Mouse (Mus musculus) CD8-positive naive resting alpha-beta T cell, adult 2 months (primary cell): ENCODE data around the gene App.

Source experiments
- DNase-seq, 2 experiments: peaks; one replicate each; pipeline ENCODE4 v3.0.0; 2022; ENCODE audit warnings: low read depth in 2 of 2, low spot score in 2 of 2

App gene

GRCm38 (mm10) chr16:84983428-84983827, 190.1 kb downstream of the App start:
- DNase-seq, result no peak

- DNase-seq, result peak in 1 of 2 experiments; percentile 20
These were observed 191.0 kb downstream of the App start for GRCm38 (mm10) chr16:84982589-84982988.

- no peak for DNase-seq
These were observed 195.0 kb downstream of the App start for GRCm38 (mm10) chr16:84978589-84978988.

DNA sequence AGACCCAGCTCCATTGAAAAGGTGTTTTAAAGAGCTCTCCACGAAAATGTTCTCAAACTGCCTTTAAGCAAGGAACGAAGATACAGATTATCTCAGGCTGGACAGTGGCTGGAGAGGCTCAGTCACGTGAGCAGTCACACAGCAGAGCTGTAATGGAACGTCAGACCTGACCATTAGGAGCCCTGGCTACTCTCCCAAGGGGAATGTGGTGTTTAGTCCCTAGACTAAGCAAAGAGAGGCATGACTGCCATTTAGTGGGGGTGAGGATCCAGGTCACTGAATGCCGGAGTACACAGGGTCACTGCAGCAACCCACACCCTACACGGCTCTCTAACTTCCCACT, 199.4 kb downstream of the App start:
- no peak for DNase-seq

GRCm38 (mm10) chr16:84973446-84974175, 200.0 kb downstream of the App start:
- no peak for DNase-seq

DNA sequence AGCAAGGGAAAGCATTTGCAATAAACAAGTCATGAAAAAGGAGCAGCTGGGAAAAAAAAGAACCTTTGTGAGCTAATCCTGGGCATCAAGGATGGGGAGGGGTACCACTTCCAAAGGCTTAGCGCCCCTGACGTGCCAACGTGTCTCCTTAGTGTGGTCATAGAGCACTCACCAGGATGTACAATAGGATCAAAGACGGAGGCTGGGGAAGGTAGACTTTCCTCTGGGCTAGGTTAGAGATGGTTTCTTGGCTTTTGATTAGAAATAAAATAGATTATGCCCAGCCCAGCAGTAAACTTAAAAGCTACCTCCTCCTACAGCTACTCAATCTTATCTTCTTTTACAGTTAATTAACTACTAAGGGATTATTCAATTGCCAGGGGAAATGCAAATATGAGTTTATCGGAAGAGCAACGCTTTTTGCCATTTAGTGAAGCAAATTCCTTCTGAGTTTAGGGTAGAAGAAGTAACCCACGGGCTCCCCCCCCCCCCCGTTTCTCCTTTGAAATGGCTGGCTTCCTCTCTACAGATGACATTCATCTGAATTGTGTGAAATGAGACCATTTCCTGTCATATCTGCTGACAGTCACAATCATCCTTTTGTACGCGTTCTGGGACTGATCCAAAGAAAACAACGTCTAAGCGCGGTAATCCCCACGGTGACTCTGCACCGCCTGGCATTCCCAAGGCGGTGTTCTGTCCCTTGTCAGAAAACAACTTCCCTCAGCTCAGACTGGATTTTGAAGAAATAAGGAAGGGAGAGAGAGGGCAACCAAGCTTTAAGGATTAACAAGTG, 201.8 kb downstream of the App start:
- no peak for DNase-seq

DNA sequence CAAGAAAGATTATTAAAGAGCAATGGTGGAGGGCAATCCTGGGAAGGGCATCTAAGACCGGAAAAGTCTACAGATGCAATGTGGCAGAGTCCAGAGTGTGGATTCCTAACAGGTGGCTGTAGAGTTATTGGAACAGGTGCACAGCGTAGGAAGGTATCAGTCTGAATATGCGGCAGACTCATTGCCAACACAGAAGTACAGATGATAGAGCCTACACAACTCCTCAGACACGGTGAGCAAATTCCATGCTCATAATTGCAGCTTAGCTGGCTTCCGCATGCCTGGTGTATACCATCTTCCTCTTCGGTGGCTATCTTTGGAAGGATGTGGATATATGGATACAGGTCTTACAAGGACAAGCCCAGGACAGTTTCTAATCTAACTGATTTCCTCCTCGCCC, 204.5 kb downstream of the App start:
- DNase-seq, result no peak

GRCm38 (mm10) chr16:84966983-84967382, 206.6 kb downstream of the App start:
- no peak for DNase-seq

DNA sequence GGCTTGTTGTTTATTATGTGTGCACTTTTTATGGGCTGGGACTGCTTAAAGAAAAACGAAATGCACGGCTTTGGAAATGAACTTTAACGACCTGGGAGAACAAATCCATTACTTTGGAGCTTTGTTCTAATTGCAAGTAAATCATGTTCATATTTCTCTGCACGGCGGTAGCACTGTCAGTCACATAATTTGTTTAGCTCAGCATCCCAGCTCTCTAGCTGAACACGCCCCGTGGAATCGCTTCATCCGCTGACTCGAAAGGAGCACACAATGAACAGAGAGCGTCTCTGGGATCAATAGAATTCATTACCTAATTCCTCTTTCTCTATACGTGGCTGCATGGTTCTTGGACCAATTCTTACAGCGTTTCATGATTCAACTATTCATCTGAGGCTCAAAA, 207.5 kb downstream of the App start:
- DNase-seq, result no peak

- no peak for DNase-seq
These were observed 209.6 kb downstream of the App start for GRCm38 (mm10) chr16:84963960-84964359.

GRCm38 (mm10) chr16:84963527-84963926, 210.0 kb downstream of the App start:
- DNase-seq, result no peak

- no peak for DNase-seq
These were observed 216.3 kb downstream of the App start for GRCm38 (mm10) chr16:84957253-84957652.

DNA sequence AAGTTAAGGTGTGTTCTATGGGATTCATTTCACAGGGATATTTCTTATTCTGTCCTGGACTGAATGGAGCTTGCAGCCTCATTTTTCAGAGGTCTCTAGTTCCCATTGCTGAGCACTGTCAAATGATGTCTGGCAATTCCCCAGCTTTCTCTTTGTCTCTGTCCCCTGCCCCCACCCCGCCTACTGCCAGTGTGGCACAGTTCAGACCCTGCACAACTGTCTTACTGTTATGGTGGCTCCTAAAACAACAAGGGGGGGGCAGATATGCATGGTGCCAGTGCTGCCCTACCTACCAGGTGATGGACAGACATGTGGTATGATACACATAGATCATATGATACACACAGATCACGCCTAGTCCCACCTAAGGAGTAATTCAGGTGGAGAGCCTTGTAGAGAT, 216.9 kb downstream of the App start:
- DNase-seq, result no peak

GRCm38 (mm10) chr16:84955840-84956239, 217.7 kb downstream of the App start:
- no peak for DNase-seq

DNA sequence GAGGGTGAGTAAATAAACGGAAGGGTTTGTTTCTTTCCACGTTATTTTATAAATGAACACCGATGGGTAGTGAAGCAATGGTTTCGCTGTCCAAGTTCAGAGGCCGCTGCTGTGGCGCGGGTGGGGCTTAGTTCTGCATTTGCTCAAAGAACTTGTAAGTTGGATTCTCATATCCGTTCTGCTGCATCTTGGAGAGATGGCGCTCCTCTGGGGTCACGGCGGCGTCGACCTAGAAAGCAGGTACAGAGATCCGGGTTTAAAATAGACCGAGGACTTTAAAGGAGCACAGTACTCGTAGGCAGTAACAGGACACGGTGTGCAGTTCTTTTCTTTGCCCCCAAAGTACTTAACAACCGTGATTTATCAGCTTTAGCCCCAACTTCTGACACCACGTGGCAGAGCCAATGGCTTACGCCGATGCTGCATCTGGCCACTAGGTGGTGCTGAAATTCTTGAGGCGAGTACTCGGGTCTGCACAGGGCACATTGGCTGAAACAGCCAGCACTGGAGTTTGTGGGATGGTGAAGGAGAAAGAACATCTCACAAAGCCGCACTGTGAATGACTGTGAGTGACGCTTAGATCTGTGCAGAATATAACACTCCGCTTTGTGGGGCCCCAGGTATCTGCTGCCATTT, 218.2 kb downstream of the App start:
- DNase-seq, result peak; percentile 43 to 62

GRCm38 (mm10) chr16:84931024-84931423, 242.5 kb downstream of the App start:
- no peak for DNase-seq

- DNase-seq, result no peak
These were observed 245.7 kb downstream of the App start for GRCm38 (mm10) chr16:84927827-84928226.

DNA sequence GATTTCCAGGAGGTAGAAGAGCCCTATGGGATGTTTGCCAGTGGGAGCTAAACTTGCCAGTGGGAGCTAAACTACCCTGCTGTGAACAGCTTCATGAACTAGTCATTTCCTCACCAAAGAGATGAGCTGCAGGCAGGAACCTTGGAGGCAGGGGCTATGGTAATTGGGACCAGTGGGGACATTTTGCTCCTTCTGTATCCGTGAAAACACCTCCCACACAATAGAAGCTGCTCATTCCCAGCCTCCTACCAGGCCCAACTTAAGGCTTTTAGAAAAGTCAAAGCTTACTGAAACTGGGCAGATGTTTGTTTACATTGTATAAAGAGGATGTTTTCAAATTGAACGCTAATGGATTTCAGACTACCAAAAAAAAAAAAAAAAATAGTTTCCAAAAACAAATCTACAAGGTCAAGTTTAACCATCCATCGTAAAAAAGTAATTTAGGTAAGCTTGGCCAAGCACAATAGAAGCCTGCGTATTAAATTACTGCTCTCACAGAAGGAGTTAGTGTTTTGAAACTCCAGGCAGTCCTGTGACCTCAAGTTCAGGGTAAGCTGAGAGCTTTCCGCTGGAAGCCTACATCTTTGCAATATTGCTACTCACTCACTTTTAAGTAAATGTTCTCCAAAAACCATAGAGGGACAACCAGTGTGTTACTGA, 253.8 kb downstream of the App start:
- DNase-seq, result no peak

DNA sequence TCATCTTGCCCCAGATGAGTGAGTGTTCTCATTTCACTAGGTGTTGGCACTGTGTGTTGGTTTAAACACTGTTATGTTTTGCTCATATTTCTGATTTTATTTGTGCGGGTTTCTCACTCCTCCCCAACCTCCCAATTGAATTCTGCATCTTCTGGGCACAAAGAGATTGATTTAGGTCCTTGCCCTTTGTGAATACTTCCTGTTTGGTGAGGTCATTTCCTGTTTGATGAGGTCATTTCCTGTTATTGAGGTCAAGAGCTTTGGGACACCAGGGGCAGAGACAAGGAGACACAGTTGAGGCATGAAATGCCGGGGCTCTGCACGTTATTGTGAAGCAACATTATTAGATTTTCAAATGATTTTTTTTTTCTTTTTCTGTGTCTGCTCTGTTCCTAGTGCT, 254.5 kb downstream of the App start:
- no peak for DNase-seq

DNA sequence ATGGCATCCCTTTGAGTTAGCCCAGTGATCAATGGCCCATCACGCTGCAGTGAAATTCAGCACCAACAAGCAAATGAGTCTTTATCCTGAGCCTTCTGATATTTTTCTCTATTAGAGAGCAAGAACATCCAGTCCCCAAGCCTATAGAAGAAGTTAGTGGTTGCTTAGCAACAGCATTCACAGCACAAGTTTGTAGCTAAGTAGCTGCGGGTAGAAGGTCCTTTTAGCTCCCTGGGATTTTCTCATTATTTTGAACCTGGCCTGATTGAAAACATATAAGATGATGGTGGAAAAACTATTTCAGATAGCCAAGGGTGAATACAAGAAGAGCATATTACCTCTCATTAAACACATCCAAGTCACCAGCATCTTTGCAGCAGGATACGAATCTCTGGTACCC, 256.8 kb downstream of the App start:
- no peak for DNase-seq

GRCm38 (mm10) chr16:84911477-84912165, 261.9 kb downstream of the App start:
- DNase-seq, result no peak
